Mouse (Mus musculus) embryonic stem cell, embryonic (primary cell): ENCODE results near the gene Ppp6r3.

ENCODE experiments used
- CTCF ChIA-PET, 4 experiments: fragments of 300-600 bp in 2 of 4; fragments of 350-600 bp in 2 of 4; sonication (Branson Sonifier 250); formaldehyde crosslinking; loops; one replicate each; lab custom pipeline; 2022; ENCODE audit warnings: inconsistent platforms in 2 of 4; lab: Charles Lee
- POLR2A ChIA-PET, 4 experiments: fragments of 300-600 bp in 2 of 4; fragments of 350-600 bp in 2 of 4; sonication (Branson Sonifier 250); formaldehyde crosslinking; loops; one replicate each; lab custom pipeline; 2022; ENCODE audit warnings: antibody characterized with exemption in 4 of 4, inconsistent platforms in 1 of 4; lab: Charles Lee

The Ppp6r3 gene

DNA sequence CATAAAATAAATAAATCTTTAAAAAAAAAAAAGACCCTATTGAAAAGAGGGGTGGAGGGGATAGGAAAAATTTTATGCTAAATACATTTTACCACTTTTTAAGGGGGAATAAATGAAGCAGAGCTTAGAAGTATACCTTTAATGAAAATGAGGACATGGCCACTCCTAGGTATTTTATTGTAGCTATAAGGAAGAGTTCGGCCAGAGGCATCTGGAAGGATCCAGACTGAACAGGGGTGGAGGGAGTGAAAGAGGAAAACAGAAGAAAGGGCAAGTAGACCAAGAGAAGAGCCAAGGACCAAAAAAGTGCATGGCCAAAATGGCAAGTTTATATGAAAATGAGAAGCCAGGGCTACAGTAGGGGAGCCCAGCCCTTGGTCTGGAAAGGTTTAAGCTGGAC lies 25.4 kb downstream of the Ppp6r3 start:
- ChIA-PET CTCF (interaction anchor here in 1 of 4 experiments (0.6 kb wide), 1 partner anchor 30 kb away, joined by 3 read pairs; no protein-coding TSS in a partner anchor), POLR2A (interaction anchor here (0.7 to 65.2 kb wide), 6 partner anchors 12 to 23 kb away, joined by 3 to 1508 read pairs (median 8); partner anchors contain the start of gene Ppp6r3 (in 1 of the 4))

DNA sequence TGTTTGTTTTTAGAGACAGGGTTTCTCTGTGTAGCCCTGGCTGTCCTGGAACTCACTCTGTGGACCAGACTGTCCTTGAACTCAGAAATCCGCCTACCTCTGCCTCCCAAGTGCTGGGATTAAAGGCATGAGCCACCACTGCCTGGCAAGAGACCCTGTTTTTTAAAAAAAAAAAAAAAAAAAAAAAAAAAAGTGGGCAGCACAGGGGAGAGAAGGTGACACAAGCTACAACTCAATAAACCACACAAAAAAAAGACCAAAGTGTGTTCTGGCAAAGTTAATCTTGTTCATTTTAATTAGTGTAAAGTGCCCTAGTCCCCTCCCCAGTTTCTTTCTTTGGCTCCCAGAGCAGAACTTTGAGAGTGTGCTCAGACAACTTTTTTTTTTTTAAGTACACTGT lies 26.3 kb downstream of the Ppp6r3 start:
- ChIA-PET CTCF (interaction anchor here in 2 of 4 experiments (0.6 to 0.7 kb wide), 2 partner anchors 29 to 131 kb away, joined by 3 to 8 read pairs; no protein-coding TSS in a partner anchor), POLR2A (interaction anchor here in 3 of 4 experiments (0.6 to 65.2 kb wide), 6 partner anchors 8 to 214 kb away, joined by 3 to 1508 read pairs (median 8); partner anchors contain the start of gene Ppp6r3 (in 1 of the 3))

DNA sequence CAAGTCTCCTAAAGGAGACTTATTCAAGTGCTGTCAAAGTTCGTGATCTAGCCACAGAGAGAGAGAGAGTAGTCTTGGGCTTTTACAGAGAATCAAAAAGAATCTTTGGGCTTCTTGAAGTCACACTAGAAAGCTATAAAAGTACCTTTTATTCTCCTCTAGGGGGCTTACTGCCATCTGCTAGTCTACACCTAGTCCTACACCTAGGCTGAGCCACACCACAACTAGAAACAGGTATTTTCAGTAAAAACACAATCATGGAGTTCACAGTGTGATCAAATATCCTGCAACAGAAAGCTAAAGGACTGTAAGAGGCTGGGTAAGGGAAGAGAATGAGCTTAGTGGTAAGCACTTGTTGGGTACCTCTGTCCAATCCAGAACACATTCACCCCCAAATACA lies 27.2 kb downstream of the Ppp6r3 start:
- POLR2A ChIA-PET, result interaction anchor here in 2 of 4 experiments (0.6 to 65.2 kb wide), 5 partner anchors 14 to 226 kb away, joined by 3 to 1508 read pairs (median 120); partner anchors contain the start of genes Ppp6r3 (in 2 of the 2) and Cpt1a (in 1 of the 2)

DNA sequence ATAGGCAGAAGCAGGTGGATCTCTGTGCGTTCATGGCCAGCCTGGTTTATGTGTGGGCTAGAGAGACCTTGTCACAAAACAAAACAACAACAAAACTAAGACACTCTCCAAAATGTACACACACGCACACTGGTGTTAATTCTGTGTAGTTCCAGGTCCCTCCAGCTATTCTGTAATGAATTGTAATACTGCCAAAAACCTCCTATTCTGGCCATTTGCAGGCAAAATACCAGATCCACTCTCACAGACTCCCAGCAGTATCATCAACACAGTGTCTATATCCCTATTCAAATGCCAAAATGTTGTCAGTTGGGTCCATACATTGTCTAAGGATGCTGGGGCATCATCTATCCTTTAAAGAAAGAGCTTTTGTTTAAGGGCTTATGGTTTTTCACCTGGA lies 30.6 kb downstream of the Ppp6r3 start:
- ChIA-PET POLR2A (interaction anchor here (0.6 to 65.2 kb wide), 16 partner anchors 8 to 163 kb away, joined by 3 to 1508 read pairs (median 5); partner anchors contain the start of genes 1810055G02Rik (in 2 of the 4) and Ppp6r3 (in 2 of the 4)), CTCF (interaction anchor here in 2 of 4 experiments (0.6 to 1.1 kb wide), 4 partner anchors 27 to 765 kb away, joined by 3 to 5 read pairs (median 3); no protein-coding TSS in a partner anchor)

More for the DNA sequence above, 27.2 kb downstream of the Ppp6r3 start:
- CTCF ChIA-PET, result interaction anchor here in 3 of 4 experiments (0.6 to 1.0 kb wide), 7 partner anchors 15 to 310 kb away, joined by 3 to 7 read pairs (median 3); partner anchors contain the start of gene Ppp6r3 (in 1 of the 3)

DNA sequence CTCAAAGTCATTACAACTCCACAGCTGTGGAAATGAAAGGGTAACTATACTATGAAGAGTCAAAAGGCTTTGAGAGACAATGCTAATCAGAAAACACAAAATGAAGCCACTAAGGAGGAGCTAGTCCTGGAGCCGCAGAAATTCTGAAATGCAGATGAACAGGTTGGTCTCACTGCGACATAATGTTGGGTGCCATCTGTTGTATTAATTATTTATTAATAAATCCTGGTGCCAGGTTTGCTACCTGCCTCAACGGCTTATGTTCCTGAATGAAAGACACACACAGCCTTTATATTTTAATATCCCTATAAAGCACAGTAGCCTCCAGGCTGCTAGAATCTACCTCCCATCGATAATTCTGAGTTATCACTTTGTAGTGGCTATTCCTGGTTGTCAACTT lies 33.0 kb downstream of the Ppp6r3 start:
- POLR2A ChIA-PET, result interaction anchor here in 3 of 4 experiments (1.9 to 65.2 kb wide), 4 partner anchors 8 to 19 kb away, joined by 8 to 1508 read pairs (median 814); partner anchors contain the start of gene Ppp6r3 (in 1 of the 3)
- CTCF ChIA-PET, result no interaction called here

DNA sequence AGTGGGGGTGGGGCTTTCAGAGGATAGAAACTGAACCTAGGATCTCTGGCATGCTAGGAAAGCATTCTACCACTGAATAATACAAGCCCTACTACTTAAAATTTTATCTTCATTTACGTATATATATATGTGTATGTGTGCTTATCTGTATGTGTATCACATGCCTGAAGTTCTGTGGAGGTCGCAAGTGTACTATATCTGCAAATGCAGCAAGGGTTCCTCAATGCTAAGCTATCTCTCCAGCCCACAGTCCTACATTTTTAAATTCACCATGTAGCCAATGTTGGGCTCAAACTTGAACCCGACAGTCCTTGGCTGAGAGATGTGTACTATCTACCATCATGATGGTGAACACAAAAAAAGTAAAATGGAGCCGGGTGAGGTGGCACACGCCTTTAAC lies 34.6 kb downstream of the Ppp6r3 start:
- ChIA-PET CTCF (no interaction called here), POLR2A (interaction anchor here in 2 of 4 experiments (0.7 to 65.2 kb wide), 9 partner anchors 6 to 167 kb away, joined by 3 to 1508 read pairs (median 4); partner anchors contain the start of genes Ppp6r3 (in 2 of the 2) and 1810055G02Rik (in 1 of the 2))

DNA sequence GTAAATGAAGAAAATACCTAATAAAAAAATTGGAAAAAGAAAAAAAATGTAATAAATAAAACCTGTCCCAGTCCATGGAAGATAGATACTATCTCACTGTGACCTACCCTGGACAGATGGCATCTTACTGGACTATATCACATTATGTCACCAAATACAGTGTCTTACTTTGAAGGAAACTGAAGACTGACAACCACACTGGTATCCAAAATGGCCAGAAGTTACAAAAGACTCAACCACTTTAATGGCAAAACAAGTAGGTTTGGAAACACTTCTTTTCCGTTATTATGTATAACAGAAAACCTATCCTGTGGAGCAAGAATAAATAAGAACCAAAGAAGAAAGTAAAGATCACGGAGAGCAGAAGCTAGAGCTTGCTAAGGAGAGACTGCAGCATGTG lies 35.3 kb downstream of the Ppp6r3 start:
- ChIA-PET CTCF (no interaction called here), POLR2A (interaction anchor here in 2 of 4 experiments (0.9 to 65.2 kb wide), 7 partner anchors 5 to 168 kb away, joined by 3 to 1508 read pairs (median 5); partner anchors contain the start of genes Ppp6r3 (in 2 of the 2) and 1810055G02Rik (in 1 of the 2))

DNA sequence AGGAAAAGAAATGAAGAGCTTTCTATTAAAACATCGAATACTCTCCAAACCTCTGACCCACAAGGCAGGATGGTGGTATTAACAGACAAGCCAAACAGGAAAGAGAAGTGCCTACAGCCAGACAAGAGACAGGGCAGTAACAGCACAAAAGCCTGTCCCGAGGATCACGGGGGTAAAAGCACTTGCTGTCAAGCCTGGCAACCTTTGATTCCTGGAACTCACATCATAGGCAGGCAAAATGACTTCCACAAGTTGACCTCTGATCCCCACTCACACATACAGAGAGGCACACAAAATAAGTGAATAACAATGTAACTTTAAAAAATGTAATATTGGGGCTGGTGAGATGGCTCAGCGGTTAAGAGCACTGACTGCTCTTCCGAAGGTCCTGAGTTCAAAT lies 36.1 kb downstream of the Ppp6r3 start:
- CTCF ChIA-PET, result no interaction called here
- POLR2A ChIA-PET, result interaction anchor here in 2 of 4 experiments (0.5 to 65.2 kb wide), 5 partner anchors 5 to 312 kb away, joined by 3 to 1508 read pairs (median 5); partner anchors contain the start of genes Chka (in 1 of the 2) and Ppp6r3 (in 1 of the 2)

DNA sequence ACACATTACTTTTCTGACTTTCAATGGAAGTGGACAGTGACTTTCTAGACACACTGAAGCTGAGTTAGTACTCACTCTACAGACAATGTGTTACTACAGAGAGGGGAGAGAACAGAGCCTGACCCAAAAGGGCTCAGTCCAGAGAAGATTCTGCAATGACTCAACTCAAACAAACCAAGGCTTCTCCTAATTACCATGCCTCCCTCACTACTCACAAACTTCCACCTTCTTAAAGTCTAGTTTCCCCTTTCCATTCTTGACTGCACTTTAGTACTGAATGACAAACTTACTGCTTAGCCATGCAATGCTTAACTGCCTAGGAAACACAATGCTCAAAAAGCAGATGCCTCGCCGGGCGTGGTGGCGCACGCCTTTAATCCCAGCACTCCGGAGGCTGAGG lies 37.9 kb downstream of the Ppp6r3 start:
- ChIA-PET CTCF (interaction anchor here in 1 of 4 experiments (0.5 kb wide), 1 partner anchor 44 kb away, joined by 3 read pairs; no protein-coding TSS in a partner anchor), POLR2A (interaction anchor here in 2 of 4 experiments (0.6 to 65.2 kb wide), 10 partner anchors 3 to 504 kb away, joined by 3 to 1508 read pairs (median 3); partner anchors contain the start of gene Ppp6r3 (in 2 of the 2))

DNA sequence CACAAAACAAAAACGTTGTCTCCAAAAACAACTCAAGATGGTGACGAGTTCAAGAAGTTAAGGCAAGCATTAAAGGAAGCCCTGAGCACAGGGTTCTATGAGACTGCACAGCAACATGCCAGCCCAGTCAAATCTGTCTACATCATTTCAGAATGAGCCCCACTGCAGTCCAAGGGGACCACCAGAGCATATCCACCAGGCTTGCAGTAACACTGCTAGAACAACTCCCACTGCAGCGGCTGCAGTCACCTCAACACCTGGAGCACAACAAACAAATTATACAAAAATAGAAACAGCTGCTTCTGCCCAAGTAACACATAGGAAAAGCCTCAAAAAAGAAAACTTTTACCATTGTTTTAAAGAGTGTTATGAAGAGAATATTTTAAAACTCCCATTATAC lies 40.6 kb downstream of the Ppp6r3 start:
- POLR2A ChIA-PET, result interaction anchor here in 2 of 4 experiments (0.5 to 65.2 kb wide), 21 partner anchors 0 to 395 kb away, joined by 3 to 1508 read pairs (median 10); partner anchors contain the start of genes 1810055G02Rik (in 2 of the 2), Ppp6r3 (in 2 of the 2) and Tesmin (in 1 of the 2)
- CTCF ChIA-PET, result interaction anchor here in 1 of 4 experiments (0.6 kb wide), 1 partner anchor 253 kb away, joined by 3 read pairs; no protein-coding TSS in a partner anchor

DNA sequence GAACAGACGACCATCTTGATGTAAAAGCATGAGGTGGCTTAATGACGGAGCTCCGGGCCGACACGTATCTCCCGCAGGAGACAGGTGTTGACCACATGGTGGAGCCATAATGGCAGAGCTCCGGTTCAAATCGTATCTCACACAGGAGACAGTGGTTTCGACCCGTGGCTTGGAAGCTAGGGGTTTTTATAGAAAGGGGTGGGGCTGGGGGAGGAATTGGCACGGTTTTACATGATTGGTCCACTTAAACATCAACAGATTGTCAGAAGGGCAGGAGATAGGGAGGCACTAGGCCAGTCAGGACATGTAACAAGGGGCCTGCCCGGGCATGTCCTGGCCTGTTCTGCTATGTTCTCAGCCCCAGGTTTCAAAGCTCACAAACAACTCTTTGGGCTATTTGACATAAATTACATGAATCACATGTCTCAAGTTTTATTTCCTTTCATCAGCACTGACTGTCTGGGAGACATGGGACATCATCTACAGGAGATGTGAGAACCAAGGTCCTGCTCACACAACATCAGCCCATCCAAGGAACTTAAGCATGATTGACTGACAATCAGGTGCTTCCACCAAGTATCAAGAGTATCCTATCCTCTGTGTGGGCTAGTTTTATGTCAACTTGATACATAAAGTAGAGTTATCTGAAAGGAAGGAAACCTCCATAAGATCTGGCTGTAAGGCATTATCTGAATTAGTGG lies 42.1 kb downstream of the Ppp6r3 start:
- ChIA-PET POLR2A (interaction anchor here (0.6 to 65.2 kb wide), 86 partner anchors 1 to 915 kb away, joined by 3 to 1508 read pairs (median 4); partner anchors contain the start of genes Ppp6r3 (in 3 of the 4), 1810055G02Rik (in 2 of the 4), Tesmin (in 2 of the 4) and Cdk2ap2 (in 1 of the 4)), CTCF (interaction anchor here in 3 of 4 experiments (0.6 to 1.7 kb wide), 3 partner anchors 15 to 167 kb away, joined by 3 to 4 read pairs (median 3); no protein-coding TSS in a partner anchor)

DNA sequence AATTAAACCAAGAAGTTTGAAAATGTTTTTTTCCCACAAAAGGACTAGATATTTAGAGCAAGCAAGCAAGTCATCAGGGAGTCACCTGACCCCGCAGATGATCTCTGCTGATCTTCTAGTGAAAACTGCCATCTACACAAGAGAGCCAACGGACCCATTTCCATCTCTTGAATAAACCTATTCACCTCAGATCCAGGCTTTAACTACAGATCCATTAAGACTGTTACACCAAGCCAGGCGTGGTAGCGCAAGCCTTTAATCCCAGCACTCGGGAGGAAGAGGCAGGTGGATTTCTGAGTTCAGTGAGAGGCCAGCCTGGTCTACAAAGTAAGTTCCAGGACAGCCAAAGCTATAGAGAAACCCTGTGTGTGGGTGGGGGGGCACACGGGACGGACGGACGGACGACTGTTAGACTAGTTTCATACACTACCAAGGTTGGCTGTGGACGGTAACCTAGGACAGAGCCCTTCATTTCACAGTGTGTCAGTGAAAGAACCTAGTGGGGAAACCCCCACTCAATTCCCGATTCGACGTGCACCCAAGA lies 42.8 kb downstream of the Ppp6r3 start:
- CTCF ChIA-PET, result interaction anchor here in 3 of 4 experiments (0.5 to 1.7 kb wide), 5 partner anchors 14 to 167 kb away, joined by 3 to 5 read pairs (median 3); no protein-coding TSS in a partner anchor
- POLR2A ChIA-PET, result interaction anchor here (0.7 to 65.2 kb wide), 86 partner anchors 2 to 916 kb away, joined by 3 to 1508 read pairs (median 5); partner anchors contain the start of genes Ppp6r3 (in 3 of the 4), 1810055G02Rik (in 2 of the 4), Cpt1a (in 2 of the 4) and Tesmin (in 2 of the 4)

DNA sequence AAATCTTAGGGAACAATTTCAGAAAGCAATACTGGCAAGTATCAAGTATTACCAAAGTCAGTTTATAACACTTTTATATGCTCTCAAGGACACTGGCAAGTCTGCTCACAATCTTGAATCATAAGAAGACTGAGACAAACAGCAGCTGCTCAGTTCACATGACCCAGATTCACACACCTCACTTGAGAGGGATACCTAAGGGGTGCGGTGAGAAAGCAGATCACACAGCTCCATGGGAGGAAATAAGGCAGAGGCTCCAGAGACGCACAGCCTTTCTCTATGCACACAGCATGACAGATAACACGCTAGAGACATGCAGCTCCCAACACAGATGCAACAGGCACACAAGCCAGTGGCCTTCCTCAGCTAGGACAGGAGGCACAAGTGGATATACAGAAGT lies 45.8 kb downstream of the Ppp6r3 start:
- POLR2A ChIA-PET, result interaction anchor here in 3 of 4 experiments (1.1 to 65.2 kb wide), 7 partner anchors 5 to 44 kb away, joined by 3 to 1508 read pairs (median 103); partner anchors contain the start of gene Ppp6r3 (in 2 of the 3)
- CTCF ChIA-PET, result interaction anchor here in 1 of 4 experiments (0.7 kb wide), 1 partner anchor 340 kb away, joined by 3 read pairs; no protein-coding TSS in a partner anchor

DNA sequence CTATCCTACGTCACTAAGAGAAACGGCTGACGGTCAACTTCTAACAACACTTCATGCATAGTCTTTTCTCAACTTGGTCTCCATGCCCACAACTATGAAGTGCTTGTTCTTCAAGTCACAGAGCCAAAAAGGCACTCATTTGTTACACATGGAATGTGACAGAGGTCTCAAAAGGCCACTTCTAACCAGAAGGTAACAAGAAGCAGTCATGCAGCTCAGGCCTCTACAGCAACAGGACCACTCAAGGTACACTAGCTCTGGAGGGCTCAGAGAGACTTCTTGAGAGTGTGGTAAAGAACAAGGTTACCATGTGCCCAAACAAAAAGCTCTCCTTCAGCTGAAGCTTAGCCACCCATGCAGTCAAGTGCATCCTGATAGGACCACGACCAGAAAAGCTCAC lies 46.9 kb downstream of the Ppp6r3 start:
- ChIA-PET POLR2A (interaction anchor here in 3 of 4 experiments (0.7 to 49.5 kb wide), 5 partner anchors 9 to 45 kb away, joined by 3 to 1508 read pairs (median 103); partner anchors contain the start of gene Ppp6r3 (in 2 of the 3)), CTCF (no interaction called here)

DNA sequence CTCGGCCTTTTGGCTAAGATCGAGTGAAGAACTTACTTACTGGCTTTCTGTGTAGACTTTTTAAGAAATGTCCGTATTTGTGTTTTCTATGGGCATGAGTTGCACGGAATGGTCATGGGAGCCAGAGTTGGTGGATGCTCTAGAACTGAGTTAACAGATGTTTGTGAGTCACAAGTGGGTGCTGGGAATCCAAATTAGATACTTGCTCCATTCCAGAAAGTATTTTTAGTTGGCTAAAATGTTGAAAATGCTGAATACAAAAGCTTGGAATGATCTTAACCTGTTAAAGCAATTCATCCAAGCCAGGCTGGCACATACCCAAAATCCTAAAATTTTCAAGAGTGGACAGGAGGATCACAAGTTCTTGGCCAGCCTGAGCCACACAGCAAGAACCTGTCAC lies 48.0 kb downstream of the Ppp6r3 start:
- POLR2A ChIA-PET, result interaction anchor here in 1 of 4 experiments (1.8 to 49.5 kb wide), 2 partner anchors 12 to 34 kb away, joined by 15 to 1508 read pairs; partner anchors contain the start of gene Ppp6r3
- CTCF ChIA-PET, result interaction anchor here in 1 of 4 experiments (0.6 kb wide), 1 partner anchor 76 kb away, joined by 4 read pairs; no protein-coding TSS in a partner anchor

DNA sequence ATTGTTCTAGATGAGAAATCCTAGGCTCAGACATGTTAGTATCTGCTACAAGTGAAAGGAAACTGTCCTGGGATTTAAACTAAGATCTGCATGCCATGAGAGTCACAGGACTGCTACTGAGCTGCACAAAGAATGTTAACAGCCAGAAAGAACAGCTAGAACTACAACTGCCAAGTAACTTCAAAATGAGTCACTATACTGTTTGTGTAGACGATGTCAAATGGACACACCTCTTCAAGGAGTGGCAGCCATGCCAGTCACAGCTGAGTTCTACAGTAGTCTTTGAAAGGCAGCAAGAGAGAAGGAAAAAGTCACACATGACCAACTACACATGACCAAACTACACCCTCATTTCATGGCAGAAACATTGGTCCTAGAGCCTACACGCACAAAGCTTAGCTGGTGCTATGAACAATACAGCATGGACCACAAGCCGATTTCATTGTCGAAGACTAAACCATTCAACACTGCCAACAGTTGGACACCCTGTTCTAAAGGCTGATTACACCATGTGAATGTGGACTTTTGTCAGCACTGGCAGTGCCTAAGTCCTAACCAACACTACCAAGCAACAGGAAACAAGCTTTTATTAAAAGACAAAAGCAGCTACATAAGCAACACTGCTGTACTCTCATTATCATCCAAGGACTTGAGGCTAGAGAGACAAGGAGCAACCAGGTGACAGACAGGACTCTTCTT lies 55.9 kb downstream of the Ppp6r3 start:
- POLR2A ChIA-PET, result interaction anchor here in 3 of 4 experiments (0.6 to 49.5 kb wide), 6 partner anchors 9 to 368 kb away, joined by 3 to 1508 read pairs (median 5); partner anchors contain the start of gene Ppp6r3 (in 1 of the 3)
- CTCF ChIA-PET, result interaction anchor here in 2 of 4 experiments (0.5 to 1.0 kb wide), 3 partner anchors 30 to 137 kb away, joined by 3 to 5 read pairs (median 3); no protein-coding TSS in a partner anchor
